Mouse (Mus musculus) neural tube, embryonic 12.5 days (tissue): ENCODE measurements around the gene Gclm. TPM values are rescaled to one million over a fixed set of nuclear protein-coding genes. Genes with fewer than 3 reads are reported as not detected.
"Not testable (repeated sequence)": the region's sequence is repeated elsewhere in the genome, so short reads cannot be mapped to it uniquely, and the experiment has no call there.

Experiments used
- ATAC-seq: fragments of 200-750 bp; cut with Nextera tagmentation; 2 replicates; pipeline ENCODE4 v1.8.0; 2017; ENCODE audit warnings: low read depth, mild to moderate bottlenecking, moderate TSS enrichment, moderate library complexity; ENCODE audit not compliant: low FRiP score
- H3K27ac ChIP-seq: fragments of 300-500 bp; sonication (generic); 2 replicates; pipeline ENCODE4 v1.5.1; 2016
- H3K27me3 ChIP-seq: fragments of 300-500 bp; sonication (generic); replicated peaks from 2 replicates; pipeline ENCODE4 v1.6.1; 2016; ENCODE audit warnings: mild to moderate bottlenecking
- H3K36me3 ChIP-seq: fragments of 300-500 bp; sonication (generic); 2 replicates; pipeline ENCODE4 v1.6.1; 2016; ENCODE audit warnings: mild to moderate bottlenecking
- H3K4me1 ChIP-seq: fragments of 300-500 bp; sonication (generic); 2 replicates; pipeline ENCODE4 v1.6.1; 2016
- H3K4me2 ChIP-seq: fragments of 300-500 bp; sonication (generic); replicated peaks from 2 replicates; pipeline ENCODE4 v1.6.1; 2016; ENCODE audit warnings: mild to moderate bottlenecking
- H3K4me3 ChIP-seq: fragments of 300-500 bp; sonication (generic); 2 replicates; pipeline ENCODE4 v1.5.1; 2016
- H3K9ac ChIP-seq: fragments of 300-500 bp; sonication (generic); 2 replicates; pipeline ENCODE4 v1.6.1; 2016; ENCODE audit warnings: mild to moderate bottlenecking
- H3K9me3 ChIP-seq: fragments of 300-500 bp; sonication (generic); 2 replicates; pipeline ENCODE4 v1.6.1; 2016; ENCODE audit warnings: mild to moderate bottlenecking
- WGBS: fragments of 180-500 bp; shearing (Covaris S2); methylation state at CpG from one replicate; pipeline ENCODE4 v1.1.7; 2016; 5-methylcytosine and 5-hydroxymethylcytosine counted together
- polyA plus RNA-seq: library from polyadenylated mRNA; unstranded; fragments of >200 nt; fragmentation: Nextera tagmentation; extraction: Ambion mirVana; gene quantifications from 2 replicates; pipeline ENCODE4 v1.2.1, GENCODE M21; 2016

The Gclm gene
- polyA plus RNA-seq, 1 experiment from 2014 or later, result 62.3 TPM

DNA sequence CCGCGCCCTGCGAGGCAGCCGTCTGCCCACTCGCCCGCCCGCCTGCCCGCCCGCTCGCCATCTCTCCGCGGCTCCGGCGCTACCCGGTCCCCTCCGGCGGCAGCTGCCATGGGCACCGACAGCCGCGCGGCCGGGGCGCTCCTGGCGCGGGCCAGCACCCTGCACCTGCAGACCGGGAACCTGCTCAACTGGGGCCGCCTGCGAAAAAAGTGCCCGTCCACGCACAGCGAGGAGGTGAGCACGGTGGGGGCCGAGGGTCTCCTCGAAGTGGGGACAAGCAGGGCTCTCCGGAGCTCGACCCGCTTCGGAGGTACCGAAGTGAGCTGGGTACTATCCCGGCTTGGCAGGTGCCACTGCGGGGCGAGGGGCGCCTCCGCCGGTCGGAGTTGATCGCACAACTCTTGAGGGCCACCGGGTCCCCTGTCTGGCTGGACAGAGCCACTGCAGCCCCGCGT is 548 bp downstream of the Gclm start:
- H3K4me2 ChIP-seq, result peak overlapping the region; percentile 73
- under 1% methylated on average over 50 of the region's 50 CpGs for WGBS
- H3K4me1 ChIP-seq, result peaks cover 10% of the 10 kb centered on the region
- no peaks in the 10 kb centered on the region for H3K27me3 ChIP-seq
- no peaks in the 10 kb centered on the region for H3K9me3 ChIP-seq
- ATAC-seq, result peak; percentile 65
- H3K4me3 ChIP-seq, result peak overlapping the region; percentile 92
- peak overlapping the region; percentile 89 for H3K9ac ChIP-seq
- no peaks in the 10 kb centered on the region for H3K36me3 ChIP-seq
- peak overlapping the region; percentile 90 for H3K27ac ChIP-seq

DNA sequence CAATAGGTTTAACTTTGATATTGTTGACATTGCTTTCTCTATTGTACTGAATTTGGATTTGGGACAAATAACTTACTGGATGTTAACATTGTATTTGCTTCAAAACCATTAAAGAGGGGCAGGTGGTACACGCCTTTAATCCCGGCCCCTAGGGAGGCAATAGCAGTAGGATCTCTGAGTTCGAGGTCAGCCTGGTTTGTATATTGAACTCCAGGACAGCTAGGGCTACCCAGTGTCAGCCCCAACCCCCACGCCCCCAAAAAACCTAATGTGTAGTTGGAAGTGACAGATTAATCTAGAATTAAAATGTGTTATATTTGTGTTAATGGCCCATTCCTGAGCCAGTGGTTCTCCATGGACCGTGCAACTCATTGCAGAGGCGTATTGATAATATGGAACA is 1.0 kb downstream of the Gclm start:
- H3K9me3 ChIP-seq, result no peaks in the 10 kb centered on the region
- H3K4me1 ChIP-seq, result peaks cover 10% of the 10 kb centered on the region
- 32% methylated on average over 6 of the region's 6 CpGs for WGBS
- H3K4me3 ChIP-seq, result peak overlapping the region; percentile 92
- no peaks in the 10 kb centered on the region for H3K36me3 ChIP-seq
- no peak overlapping the region for H3K27ac ChIP-seq
- H3K4me2 ChIP-seq, result peak overlapping the region; percentile 73
- no peak for ATAC-seq
- no peaks in the 10 kb centered on the region for H3K27me3 ChIP-seq
- H3K9ac ChIP-seq, result peak overlapping the region; percentile 89; the same call in 1 of the 2 replicates

DNA sequence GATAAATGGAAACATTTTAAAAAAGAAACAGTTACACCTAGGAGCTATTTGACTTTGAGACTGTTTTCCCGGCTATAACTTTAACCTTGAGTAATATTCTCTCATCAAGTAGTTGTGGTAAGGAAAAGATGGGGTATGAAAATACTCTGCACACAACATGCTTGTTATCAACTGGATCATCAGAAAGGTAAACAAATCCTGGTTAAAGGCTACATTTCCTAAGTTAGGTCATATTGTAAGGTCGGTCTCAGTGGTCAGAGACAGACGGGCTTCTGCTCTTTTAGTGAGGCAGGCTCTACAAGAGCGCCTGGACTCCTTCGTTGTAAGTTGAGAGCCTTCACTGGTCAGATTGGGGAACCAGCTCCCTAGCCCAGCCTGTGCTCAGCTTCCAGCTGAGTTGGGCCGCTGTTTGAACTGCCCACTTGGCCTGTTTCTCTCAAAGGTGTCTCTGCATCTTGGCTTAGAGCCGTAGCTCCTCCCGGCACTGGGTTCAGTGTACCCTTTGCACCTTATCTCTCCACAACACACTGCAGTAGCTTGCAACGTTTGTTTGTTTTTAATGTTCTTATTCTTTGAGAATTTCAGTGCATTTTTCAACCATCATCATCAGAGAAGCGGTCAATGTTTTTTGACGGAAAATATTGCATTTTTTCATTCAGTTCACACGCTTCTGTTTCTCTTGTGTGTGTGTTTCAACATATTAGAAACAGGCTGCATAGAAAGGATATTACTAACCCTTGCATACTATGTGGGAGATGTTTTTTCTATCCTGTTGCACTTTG is 1.8 kb downstream of the Gclm start:
- 68% methylated on average over 12 of the region's 12 CpGs for WGBS
- Histone ChIP-seq H3K9ac (no peak overlapping the region), H3K4me2 (peak overlapping the region; percentile 73), H3K27me3 (no peaks in the 10 kb centered on the region), H3K36me3 (no peaks in the 10 kb centered on the region), H3K9me3 (no peaks in the 10 kb centered on the region), H3K4me3 (no peak overlapping the region; the same call in 1 of the 2 replicates), H3K4me1 (peaks cover 10% of the 10 kb centered on the region), H3K27ac (no peak overlapping the region)
- ATAC-seq, result no peak

DNA sequence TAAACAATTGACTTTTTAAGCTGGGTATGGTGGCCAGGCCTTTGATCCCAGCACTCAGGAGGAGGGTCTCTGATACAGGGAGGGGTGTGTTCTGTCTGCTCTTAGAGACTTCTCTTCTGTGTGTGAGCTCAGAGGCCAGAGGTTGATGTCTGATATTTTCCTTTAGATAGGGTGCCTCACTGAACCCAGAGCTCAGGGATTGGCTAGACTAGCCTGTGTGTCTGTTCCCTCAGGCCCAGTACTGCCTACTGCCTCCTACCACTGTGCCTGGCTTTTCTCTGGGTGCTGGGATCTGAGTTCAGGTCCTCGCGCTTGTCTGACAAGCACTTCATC is 2.4 kb downstream of the Gclm start:
- Histone ChIP-seq H3K4me1 (peaks cover 10% of the 10 kb centered on the region), H3K36me3 (no peaks in the 10 kb centered on the region), H3K4me3 (no peak overlapping the region), H3K27ac (no peak overlapping the region), H3K4me2 (0 out of 2 replicates have a peak overlapping the region, but pooled peaks have one; percentile 1), H3K9ac (no peak overlapping the region), H3K27me3 (no peaks in the 10 kb centered on the region), H3K9me3 (no peaks in the 10 kb centered on the region)
- 97% methylated on average over 2 of the region's 2 CpGs for WGBS
- no peak for ATAC-seq

DNA sequence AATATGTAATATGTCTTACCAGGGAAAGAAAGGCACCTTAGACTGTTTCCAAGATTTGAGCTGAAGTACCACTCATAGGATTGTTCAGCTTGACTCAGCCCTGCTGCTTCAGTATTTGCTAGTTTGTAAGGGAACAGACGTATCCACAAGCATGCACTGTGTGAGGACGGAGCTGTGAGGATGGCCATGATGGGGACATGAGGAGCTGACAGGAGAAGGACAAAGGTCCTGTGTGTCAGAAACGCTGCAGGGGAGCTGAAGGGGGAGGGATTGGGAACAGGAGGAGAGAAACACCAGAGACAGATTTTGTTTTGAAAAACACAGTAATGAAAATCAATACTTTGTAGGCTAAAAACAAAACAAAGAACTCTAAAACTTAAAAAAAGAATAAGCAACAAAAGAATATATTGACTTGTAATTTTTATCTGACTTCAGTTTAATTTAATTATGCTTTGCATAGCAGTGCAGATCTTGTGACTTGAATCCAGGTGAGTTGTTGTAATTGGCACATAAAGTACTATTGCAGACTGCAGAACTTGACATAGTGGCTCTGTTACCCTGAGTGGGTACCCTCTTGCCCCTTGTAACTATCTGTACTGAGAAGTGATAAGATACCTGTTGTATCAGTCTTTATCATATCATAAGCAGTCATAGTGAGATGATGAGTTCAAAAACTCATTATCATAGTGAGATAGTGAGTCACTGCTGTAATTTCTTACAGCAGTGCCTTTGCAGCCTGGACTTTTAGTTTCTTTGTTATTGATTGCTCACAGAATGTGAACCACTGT is 7.3 kb downstream of the Gclm start:
- no peak for ATAC-seq
- Histone ChIP-seq H3K27ac (no peak overlapping the region), H3K9me3 (no peaks in the 10 kb centered on the region), H3K4me2 (no peak overlapping the region), H3K36me3 (no peaks in the 10 kb centered on the region), H3K4me3 (no peak overlapping the region), H3K9ac (no peak overlapping the region), H3K27me3 (no peaks in the 10 kb centered on the region), H3K4me1 (no peaks in the 10 kb centered on the region)
- WGBS, result 50% methylated on average over 3 of the region's 3 CpGs

DNA sequence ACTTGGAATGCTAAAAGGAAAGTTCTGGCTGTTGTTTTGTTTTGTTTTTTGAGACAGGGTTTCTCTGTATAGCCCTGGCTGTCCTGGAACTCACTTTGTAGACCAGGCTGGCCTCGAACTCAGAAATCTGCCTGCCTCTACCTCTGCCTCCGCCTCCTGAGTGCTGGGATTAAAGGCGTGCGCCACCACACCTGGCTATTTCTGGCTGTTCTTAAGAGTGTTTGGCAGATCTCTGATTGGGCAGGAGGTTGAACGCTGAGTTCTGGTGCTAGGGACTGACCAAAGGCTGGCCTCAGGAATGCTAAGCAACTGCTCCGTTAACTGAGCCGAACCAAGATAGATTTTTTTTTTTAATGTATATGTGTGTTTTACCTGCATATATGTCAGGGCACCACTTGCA is 8.7 kb downstream of the Gclm start:
- not testable (repeated sequence) for H3K4me2 ChIP-seq, H3K4me1 ChIP-seq, H3K9ac ChIP-seq, H3K27ac ChIP-seq, H3K4me3 ChIP-seq, ATAC-seq, H3K9me3 ChIP-seq, H3K36me3 ChIP-seq, H3K27me3 ChIP-seq
- WGBS, result 87% methylated on average over 7 of the region's 7 CpGs

DNA sequence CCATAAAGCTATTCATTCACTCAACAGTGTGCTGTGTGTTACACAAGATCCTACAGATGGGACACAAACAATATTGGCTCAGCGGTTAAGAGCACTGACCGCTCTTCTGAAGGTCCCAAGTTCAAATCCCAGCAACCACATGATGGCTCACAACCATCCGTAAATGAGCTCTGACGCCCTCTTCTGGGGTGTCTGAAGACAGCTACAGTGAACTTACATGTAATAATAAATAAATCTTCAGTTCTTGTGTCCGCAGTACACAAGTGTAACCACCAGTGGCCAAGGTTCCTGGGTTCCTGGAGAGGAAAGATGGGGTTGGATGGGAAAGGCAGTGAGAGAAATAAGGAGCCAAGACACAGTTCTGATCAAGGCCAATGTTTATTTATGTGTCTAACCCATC is 24.6 kb downstream of the Gclm start:
- no peaks in the 10 kb centered on the region for H3K27me3 ChIP-seq
- 75% methylated on average over 5 of the region's 5 CpGs for WGBS
- H3K4me1 ChIP-seq, result peaks cover 4% of the 10 kb centered on the region
- ATAC-seq, result no peak
- no peak overlapping the region for H3K27ac ChIP-seq
- H3K4me2 ChIP-seq, result no peak overlapping the region
- no peak overlapping the region for H3K4me3 ChIP-seq
- no peak overlapping the region for H3K9ac ChIP-seq
- H3K36me3 ChIP-seq, result peaks cover 7% of the 10 kb centered on the region; the same call in 1 of the 2 replicates
- no peaks in the 10 kb centered on the region for H3K9me3 ChIP-seq

DNA sequence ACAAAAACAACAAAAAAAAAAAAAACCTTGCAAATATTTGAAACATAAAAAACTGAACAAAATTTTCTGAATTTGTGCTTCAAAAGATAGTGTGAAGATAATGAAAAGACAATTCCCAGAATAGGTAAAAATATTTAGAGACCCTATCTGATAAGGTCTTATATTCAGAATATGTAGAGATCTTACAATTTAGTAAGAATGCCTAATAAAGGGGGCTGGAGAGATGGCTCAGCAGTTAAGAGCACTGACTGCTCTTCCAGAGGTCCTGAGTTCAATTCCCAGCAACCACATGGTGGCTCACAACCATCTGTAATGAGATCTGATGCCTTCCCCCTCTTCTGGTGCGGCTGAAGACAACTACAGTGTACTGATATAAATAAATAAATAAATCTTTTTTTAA is 27.2 kb downstream of the Gclm start:
- H3K4me2 ChIP-seq, H3K9ac ChIP-seq, H3K4me3 ChIP-seq, H3K27me3 ChIP-seq, H3K27ac ChIP-seq, H3K9me3 ChIP-seq, ATAC-seq: not testable (repeated sequence)
- 88% methylated on average over 1 of the region's 1 CpGs for WGBS
- Histone ChIP-seq H3K4me1 (peaks cover 23% of the 10 kb centered on the region), H3K36me3 (peaks cover 20% of the 10 kb centered on the region)

DNA sequence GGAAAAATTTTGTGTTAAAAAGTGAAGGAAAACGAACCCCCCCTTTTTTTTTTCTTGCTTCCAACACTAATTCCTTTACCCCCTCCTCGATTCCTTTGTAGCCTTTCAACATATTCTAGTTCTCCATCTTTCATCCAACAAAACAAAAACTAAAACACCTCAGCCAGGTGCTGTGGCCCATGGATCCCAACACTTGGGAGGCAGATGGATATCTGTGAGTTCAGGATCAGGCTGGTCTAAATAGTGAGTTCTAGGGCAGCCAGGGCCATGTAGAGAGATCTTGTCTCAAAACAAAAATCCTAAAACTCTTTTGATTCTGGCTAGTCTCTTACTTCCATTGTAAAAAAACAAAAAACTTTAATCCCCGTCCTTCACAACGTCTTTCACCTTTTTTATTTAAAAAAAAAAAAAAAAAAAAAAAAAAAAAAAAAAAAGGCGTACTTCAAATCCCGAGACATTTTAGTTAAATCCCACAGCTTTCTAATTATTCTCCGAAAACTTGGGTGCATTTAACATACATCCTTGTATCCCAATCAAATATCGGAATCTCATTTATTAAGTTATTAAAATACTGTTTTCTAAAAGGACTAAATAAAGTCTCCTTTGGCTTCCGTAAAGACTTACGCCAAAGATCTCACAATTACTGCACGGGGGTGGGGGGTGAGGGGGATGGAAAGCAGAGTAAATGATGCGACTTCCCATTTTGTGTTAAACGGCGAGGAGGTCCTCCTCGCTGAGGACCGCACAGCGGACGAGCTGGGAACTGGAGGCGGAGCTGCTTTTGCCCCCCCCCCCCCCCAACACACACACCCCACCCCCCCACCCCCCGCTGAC is 28.3 kb downstream of the Gclm start:
- no peaks in the 10 kb centered on the region for H3K27me3 ChIP-seq
- no peak overlapping the region for H3K27ac ChIP-seq
- H3K9me3 ChIP-seq, result no peaks in the 10 kb centered on the region
- peaks cover 32% of the 10 kb centered on the region for H3K4me1 ChIP-seq
- H3K4me2 ChIP-seq, result peak overlapping the region; percentile 40
- H3K4me3 ChIP-seq, result peak overlapping the region; percentile 94
- peak; percentile 94 for ATAC-seq
- H3K9ac ChIP-seq, result peak overlapping the region; percentile 88; the same call in 1 of the 2 replicates
- WGBS, result 12% methylated on average over 20 of the region's 20 CpGs
- peaks cover 26% of the 10 kb centered on the region for H3K36me3 ChIP-seq

DNA sequence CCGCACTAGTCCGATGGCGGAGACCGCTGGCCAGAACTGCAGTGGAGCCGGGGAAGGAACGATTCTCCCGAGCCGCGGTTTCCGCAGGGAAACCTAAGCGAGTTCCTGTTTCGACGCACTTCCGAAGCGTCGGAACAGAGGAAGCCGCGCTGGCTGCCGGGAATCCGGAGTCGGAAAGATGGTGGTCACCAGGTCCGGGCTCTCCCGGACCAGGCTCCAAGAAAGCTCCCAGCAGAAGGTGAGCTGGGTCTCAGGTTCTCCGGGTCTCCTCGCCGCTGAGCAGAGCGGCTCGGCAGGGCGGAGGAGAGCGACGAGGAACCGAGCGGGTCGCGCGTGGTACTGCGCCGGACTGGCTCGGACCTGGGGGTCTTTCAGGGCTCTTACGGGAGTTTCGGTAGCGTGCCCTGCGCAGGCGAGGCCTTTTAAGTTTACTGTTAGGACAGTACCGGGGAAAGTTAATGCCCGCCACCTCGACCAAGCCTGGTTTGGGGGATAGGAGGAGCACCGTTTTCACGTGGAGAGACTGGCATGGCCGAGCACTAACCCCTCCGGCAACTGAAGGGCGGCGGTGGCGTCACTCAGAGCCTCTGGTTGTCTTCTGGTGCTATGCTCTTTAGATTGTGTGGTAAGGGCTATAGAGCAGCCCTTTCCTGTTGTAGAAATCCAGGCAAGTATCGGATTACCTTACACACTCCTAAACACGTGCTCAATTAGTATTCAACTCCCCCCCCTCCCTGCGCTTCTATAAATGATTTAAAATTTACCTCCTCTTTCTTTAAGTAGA is 29.1 kb downstream of the Gclm start, which contains the start of gene Dnttip2:
Dnttip2 (plus strand) TSS at position 148 of the 784 bp plus-strand sequence.
- ATAC-seq, result peak; percentile 95
- Histone ChIP-seq H3K4me3 (peak within 1 kb of the TSS; percentile 94), H3K4me1 (peaks cover 32% of the 10 kb centered on the region), H3K9me3 (no peaks in the 10 kb centered on the region), H3K27ac (no peak within 1 kb of the TSS), H3K4me2 (peak within 1 kb of the TSS; percentile 84), H3K36me3 (peaks cover 34% of the 10 kb centered on the region), H3K9ac (peak within 1 kb of the TSS; percentile 88), H3K27me3 (no peaks in the 10 kb centered on the region)
- under 1% methylated on average over 56 of the region's 57 CpGs for WGBS

DNA sequence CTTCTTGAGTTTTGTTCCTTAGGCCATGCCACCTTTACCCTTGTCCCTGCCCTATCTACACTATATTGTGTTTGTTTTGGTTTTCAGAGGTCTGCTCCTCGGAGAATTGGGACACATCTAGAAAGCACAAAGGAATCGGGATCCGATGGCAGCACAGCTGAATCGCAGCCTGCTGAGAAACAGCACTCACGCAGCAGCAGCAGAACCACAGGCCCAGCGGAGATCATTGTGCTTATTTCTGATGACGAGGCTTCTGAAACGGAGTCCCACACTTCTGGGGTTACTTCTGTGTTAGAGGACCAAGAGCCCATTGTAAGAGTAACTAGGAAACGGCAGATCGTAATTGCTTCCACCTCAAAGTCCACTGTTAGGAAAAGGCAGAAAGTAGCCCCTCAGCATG is 29.8 kb downstream of the Gclm start:
- Histone ChIP-seq H3K9me3 (no peaks in the 10 kb centered on the region), H3K4me3 (peak overlapping the region; percentile 94), H3K36me3 (peaks cover 40% of the 10 kb centered on the region), H3K27me3 (no peaks in the 10 kb centered on the region), H3K9ac (0 out of 2 replicates have a peak overlapping the region, but pooled peaks have one; percentile 88), H3K27ac (no peak overlapping the region), H3K4me2 (peak overlapping the region; percentile 84), H3K4me1 (peaks cover 32% of the 10 kb centered on the region)
- 76% methylated on average over 10 of the region's 10 CpGs for WGBS
- ATAC-seq, result no peak
